Mouse (Mus musculus): ENCODE results near the gene G6pdx.

G6pdx gene

DNA sequence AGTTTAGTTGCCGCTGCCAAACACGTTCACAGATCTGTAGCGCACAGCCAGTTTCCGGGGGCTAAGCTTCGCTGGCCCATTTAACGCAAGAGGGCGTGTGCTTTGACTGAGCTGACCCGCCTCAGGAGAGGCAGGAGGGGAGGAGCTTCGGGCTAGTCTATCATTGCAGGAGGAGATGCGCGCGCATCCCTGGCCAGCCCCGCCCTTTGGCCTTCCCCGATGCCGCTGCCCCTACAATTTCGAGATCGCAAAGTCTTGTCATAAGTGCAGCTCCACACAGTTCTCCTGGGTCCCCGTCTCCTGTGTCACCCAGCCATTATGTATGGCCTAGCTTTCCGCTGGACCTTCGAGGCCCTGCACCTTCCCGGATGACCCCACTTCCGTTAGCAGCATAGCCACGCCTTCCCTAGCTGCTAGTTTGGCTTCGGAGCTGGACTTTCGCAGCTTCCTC, at the start of gene G6pdx:
Gene G6pdx (minus strand): TSS at position 369 of the 451 bp plus-strand sequence.
- peak; percentile 88 for DNase-seq (ENCODE audit: low read depth, low spot score)

GRCm38 (mm10) chrX:74452773-74453172, 23.8 kb upstream of the G6pdx start:
- DNase-seq (ENCODE audit: low read depth, low spot score): peak; percentile 34

GRCm38 (mm10) chrX:74451157-74451912, 22.3 kb upstream of the G6pdx start:
- no peak for DNase-seq (ENCODE audit: low read depth, low spot score)

- DNase-seq (ENCODE audit: low read depth, low spot score): peak; percentile 76
These were observed 362 bp upstream of the G6pdx start for GRCm38 (mm10) chrX:74429290-74429821.

- DNase-seq (ENCODE audit: low read depth, low spot score): peak; percentile 16
These were observed 708 bp downstream of the G6pdx start for GRCm38 (mm10) chrX:74428146-74428825.

- DNase-seq (ENCODE audit: low read depth, low spot score): no peak
These were observed 1.9 kb downstream of the G6pdx start for GRCm38 (mm10) chrX:74427116-74427515.

- DNase-seq (ENCODE audit: low read depth, low spot score): no peak
These were observed 2.7 kb downstream of the G6pdx start for GRCm38 (mm10) chrX:74426256-74426655.

- no peak for DNase-seq (ENCODE audit: low read depth, low spot score)
These were observed 3.8 kb downstream of the G6pdx start for GRCm38 (mm10) chrX:74425195-74425594.

DNA sequence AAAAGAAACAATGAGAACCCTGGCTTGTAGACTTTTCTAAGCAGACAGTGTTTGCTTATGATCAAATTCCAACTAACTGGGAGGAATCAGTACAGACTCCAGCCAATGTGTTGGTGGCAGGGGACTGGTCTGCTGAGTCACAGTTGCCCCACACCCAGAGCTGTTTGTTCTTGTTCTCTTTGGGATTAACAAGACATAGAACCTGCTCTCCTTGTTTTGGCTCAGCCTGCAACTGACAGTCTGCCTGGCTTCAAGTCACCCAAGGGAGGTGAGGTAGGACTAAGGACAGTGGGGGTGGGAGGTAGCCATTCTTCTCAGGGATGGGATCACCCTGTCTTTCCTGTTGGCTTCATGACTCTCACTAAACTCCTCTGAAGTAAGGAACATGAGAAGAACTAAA, 4.6 kb downstream of the G6pdx start:
- no peak for DNase-seq (ENCODE audit: low read depth, low spot score)

DNA sequence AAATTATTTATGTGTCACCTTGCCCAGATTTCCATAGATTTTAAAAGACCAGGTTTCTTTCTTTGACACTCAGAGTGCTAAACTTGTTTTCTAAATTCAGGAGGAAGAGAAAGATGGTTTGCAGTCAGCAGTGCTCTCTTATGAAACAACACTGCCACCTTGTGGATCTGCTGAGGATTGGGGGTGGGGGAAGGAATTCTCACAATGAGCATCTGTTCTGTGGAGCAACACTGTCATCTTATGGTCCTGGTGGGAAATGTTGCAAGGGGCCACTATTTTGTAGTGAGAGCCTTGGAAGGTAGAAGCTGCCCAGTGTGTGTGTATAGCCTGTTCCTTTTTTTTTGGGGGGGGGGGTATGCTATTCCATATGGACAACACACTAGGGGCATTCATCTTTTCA, 15.6 kb downstream of the G6pdx start:
- peak; percentile 80 for DNase-seq (ENCODE audit: low read depth, low spot score)

DNA sequence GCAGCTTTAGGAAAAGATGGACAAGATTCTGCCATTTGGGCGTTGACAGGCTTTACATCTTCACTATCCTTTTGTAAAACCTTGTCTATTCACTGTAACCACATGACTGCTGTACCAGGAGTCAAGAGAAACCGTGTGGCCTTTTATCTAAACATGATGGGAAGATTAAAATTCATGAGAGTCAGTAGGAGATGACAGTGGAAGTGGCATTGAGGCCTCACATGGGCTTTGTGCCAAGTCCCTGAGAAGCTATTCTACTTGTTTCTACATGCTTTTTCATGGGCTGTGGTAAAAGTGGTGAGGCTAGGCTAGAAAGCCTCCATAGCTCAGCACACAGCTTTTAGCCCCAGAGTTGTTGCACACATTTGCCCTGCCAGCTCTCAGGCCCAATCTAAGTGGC, 20.7 kb downstream of the G6pdx start:
- no peak for DNase-seq (ENCODE audit: low read depth, low spot score)

GRCm38 (mm10) chrX:74400136-74400535, 28.9 kb downstream of the G6pdx start:
- no peak for DNase-seq (ENCODE audit: low read depth, low spot score)

DNA sequence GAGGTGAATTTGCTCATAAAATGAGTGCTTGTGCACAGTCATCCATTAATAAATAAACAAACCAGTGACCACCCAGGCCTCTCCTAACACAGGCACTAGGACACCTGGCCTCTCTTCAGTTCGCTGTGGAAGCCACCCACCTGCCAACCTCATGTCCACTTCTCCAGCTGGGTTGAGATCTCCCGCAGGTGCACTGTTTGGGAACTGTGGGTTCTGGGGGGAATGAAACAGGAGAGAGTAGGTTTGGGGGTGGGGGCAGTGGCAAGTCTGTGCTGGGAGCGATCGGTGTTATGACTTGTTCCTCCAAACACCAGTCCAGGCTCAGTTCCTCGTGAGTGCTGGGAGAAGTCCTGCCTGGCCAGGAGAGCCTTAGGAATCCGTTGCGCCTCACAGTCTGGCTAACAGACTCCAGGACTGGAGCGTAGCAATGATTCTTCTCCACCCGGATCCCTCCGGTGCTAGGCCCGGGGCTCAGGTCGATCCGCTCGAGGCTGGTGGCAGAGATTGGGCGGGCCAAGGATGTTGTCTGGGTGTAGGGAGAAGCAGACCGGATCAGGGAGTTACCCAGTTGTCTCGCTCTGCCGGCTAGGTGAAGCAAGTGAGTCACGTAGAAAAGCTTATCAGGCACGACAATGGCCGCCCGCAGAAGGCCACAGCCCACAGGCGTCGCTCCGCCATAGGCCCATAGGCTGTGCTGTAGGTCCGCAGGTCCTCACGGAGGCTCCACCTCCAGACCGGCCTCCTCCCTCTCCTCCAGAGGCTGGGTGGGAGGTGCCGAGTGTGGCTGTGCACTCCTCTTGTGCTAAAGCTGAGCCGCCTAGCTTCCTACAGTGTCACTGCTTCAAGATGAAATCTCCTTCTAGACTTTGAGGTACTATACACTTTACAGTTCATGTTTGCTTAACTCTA, 36.2 kb downstream of the G6pdx start, which contains the start of the genes Fam3a and Ikbkg:
Gene Fam3a (minus strand): TSS at position 738 of the 909 bp plus-strand sequence.
Gene Ikbkg (plus strand): TSS at position 756 of the 909 bp plus-strand sequence.
- peak; percentile 88 for DNase-seq (ENCODE audit: low read depth, low spot score)

DNA sequence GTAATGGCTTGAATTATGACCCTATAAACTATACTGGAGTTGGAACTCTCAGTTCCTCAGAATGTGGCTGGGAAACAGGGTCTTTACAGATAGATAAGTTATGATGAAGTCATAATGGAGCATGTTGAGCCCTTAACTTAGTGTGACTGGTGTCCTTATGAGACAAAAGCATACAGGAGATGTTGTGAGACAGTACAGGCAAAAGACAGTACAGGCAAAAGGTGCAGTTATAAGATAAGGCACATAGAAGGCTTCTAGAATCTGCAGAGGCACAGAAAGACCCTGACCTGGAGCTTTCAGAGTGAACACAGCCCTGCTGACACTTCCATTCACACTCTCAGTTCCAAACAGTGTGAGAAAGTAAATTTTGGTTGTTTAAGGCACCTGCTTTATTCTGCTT, 40.8 kb downstream of the G6pdx start:
- no peak for DNase-seq (ENCODE audit: low read depth, low spot score)

DNA sequence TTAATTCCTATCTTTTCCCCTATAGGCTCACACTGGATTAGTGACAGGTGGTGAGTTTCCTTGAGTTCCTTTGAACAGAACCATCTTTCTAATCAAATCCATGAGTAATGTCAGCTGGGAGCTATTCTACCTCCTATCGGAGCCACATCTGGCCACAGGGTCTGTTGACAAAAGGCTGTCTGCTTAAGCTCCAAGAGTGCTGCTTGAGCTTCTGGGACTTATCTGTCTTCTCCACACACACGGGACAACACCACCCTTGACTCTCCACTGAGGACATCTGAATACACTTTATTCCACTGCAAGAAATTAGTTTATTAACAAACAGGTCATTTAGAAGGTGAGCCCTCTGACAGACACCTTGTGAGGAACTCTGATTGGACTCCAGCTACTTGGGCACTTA, 44.5 kb downstream of the G6pdx start:
- DNase-seq (ENCODE audit: low read depth, low spot score): no peak

GRCm38 (mm10) chrX:74372888-74373549, 56.0 kb downstream of the G6pdx start, which contains the start of the genes Ubl4a and Slc10a3:
Gene Ubl4a (minus strand): TSS chrX:74373218.
Gene Slc10a3 (minus strand): TSS chrX:74373349.
- DNase-seq (ENCODE audit: low read depth, low spot score): peak; percentile 88

DNA sequence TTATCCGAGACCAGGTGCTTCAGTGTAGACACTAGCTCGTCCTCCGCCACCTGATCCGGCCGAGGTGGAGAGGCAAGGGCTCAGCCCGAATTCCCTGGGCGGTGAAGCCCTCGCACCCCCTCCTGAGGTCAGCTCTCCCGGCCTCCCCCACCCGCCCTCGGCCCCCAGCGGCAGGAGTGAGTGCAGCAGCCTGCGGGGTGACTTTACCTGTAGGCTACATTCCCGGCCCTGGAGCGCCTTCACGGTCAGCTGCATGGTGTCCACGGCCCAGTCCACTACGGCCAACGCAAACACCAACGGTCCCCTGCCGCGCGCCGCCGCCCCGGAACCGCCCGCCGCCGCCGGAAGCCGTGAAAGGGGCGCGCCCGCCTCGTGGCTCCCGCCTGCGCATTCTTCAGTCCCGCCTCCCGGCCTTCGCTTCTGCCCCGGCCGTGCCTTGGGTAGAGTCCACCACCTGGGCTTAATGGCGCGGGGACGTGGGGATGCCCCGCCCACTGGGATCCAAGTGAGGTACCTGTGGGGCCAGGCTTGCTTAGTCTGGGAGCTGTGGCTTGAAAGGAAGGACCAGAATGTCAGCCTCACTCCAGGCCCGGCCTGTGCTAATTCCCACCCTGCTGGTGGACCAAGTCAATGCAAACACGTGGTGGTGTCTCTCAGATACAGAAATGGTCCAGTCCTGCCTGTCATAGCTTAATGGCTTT, 60.6 kb downstream of the G6pdx start:
- DNase-seq (ENCODE audit: low read depth, low spot score): peak; percentile 45

- DNase-seq (ENCODE audit: low read depth, low spot score): no peak
These were observed 61.5 kb downstream of the G6pdx start for GRCm38 (mm10) chrX:74367512-74367911.

All from mesoderm, embryonic 11.5 days (tissue).